Mouse (Mus musculus) embryonic fibroblast, embryonic 13.5 days (primary cell): ENCODE results near the gene Asb7. TPM values are rescaled to one million over a fixed set of nuclear protein-coding genes. Genes with fewer than 3 reads are reported as not detected.

Source experiments
- H3K27ac ChIP-seq: 2 replicates; pipeline ENCODE4 v1.5.1; 2012; ENCODE audit warnings: low read length, control low read depth, inconsistent platforms; ENCODE audit not compliant: insufficient read depth
- H3K4me1 ChIP-seq: 2 replicates; pipeline ENCODE4 v1.6.1; 2011; ENCODE audit warnings: low read length; ENCODE audit not compliant: control insufficient read depth, insufficient read depth
- H3K4me3 ChIP-seq: 2 replicates; pipeline ENCODE4 v1.5.1; 2011; ENCODE audit warnings: mild to moderate bottlenecking, control low read depth, low read length; ENCODE audit not compliant: insufficient read depth
- CTCF ChIP-seq: IDR thresholded peaks from 2 replicates; pipeline ENCODE4 v1.5.1; 2011; ENCODE audit warnings: mild to moderate bottlenecking, control low read depth, low read length, moderate library complexity, borderline replicate concordance; ENCODE audit not compliant: insufficient read depth
- POLR2A ChIP-seq: IDR thresholded peaks from 2 replicates; pipeline ENCODE4 v1.6.1; 2011; ENCODE audit warnings: low read depth, mild to moderate bottlenecking, control low read depth, low read length, moderate library complexity
- polyA plus RNA-seq: library from polyadenylated mRNA; stranded (reverse); fragments of >200 nt; gene quantifications from 2 replicates; pipeline ENCODE4 v1.2.4, GENCODE M21; 2011; ENCODE audit warnings: low read depth; ENCODE audit not compliant: missing spikeins, insufficient read length

The Asb7 gene
- 17.5 and 18.9 TPM in 2 replicates for polyA plus RNA-seq

- H3K4me3 ChIP-seq = peak within 1 kb of the TSS; percentile 85
Measured at GRCm38 (mm10) chr7:66689294-66689619, at the start of gene Asb7. Asb7 (minus strand) TSS chr7:66689596.

GRCm38 (mm10) chr7:66737418-66737817 is 48.0 kb upstream of the Asb7 start:
- Histone ChIP-seq H3K27ac (no peak overlapping the region), H3K4me3 (no peak overlapping the region), H3K4me1 (0 out of 2 replicates have a peak, but pooled peaks cover 3% of the 10 kb centered on the region)
- TF ChIP-seq POLR2A (no peak), CTCF (no peak)

More at GRCm38 (mm10) chr7:66689294-66689619, at the start of gene Asb7:
- TF ChIP-seq POLR2A = peak; percentile 51
- no peak for TF ChIP-seq CTCF
- Histone ChIP-seq H3K4me1 (no peaks in the 10 kb centered on the region), H3K27ac (peak within 1 kb of the TSS; percentile 58)

GRCm38 (mm10) chr7:66734993-66735392 is 45.6 kb upstream of the Asb7 start:
- H3K4me1 ChIP-seq = 0 out of 2 replicates have a peak, but pooled peaks cover 3% of the 10 kb centered on the region
- no peak overlapping the region for H3K27ac ChIP-seq
- no peak overlapping the region for H3K4me3 ChIP-seq
- no peak for TF ChIP-seq CTCF
- no peak for TF ChIP-seq POLR2A

GRCm38 (mm10) chr7:66734466-66734865 is 45.1 kb upstream of the Asb7 start:
- no peak overlapping the region for H3K27ac ChIP-seq
- no peak for TF ChIP-seq POLR2A
- TF ChIP-seq CTCF = no peak
- no peak overlapping the region for H3K4me3 ChIP-seq
- H3K4me1 ChIP-seq = 0 out of 2 replicates have a peak, but pooled peaks cover 3% of the 10 kb centered on the region

GRCm38 (mm10) chr7:66733882-66734281 is 44.5 kb upstream of the Asb7 start:
- Histone ChIP-seq H3K4me3 (no peak overlapping the region), H3K4me1 (0 out of 2 replicates have a peak, but pooled peaks cover 3% of the 10 kb centered on the region), H3K27ac (no peak overlapping the region)
- TF ChIP-seq CTCF = no peak
- TF ChIP-seq POLR2A = no peak

GRCm38 (mm10) chr7:66733431-66733830 is 44.0 kb upstream of the Asb7 start:
- H3K4me3 ChIP-seq = no peak overlapping the region
- no peak for TF ChIP-seq POLR2A
- no peak for TF ChIP-seq CTCF
- H3K4me1 ChIP-seq = 0 out of 2 replicates have a peak, but pooled peaks cover 3% of the 10 kb centered on the region
- no peak overlapping the region for H3K27ac ChIP-seq

GRCm38 (mm10) chr7:66729232-66729631 is 39.8 kb upstream of the Asb7 start:
- Histone ChIP-seq H3K4me3 (no peak overlapping the region), H3K4me1 (no peaks in the 10 kb centered on the region), H3K27ac (no peak overlapping the region)
- TF ChIP-seq POLR2A = no peak
- no peak for TF ChIP-seq CTCF

- H3K4me1 ChIP-seq = no peaks in the 10 kb centered on the region
- H3K27ac ChIP-seq = no peak overlapping the region
- no peak overlapping the region for H3K4me3 ChIP-seq
- TF ChIP-seq POLR2A (no peak), CTCF (no peak)
Measured at GRCm38 (mm10) chr7:66728072-66728471, 38.7 kb upstream of the Asb7 start.

- H3K27ac ChIP-seq = no peak overlapping the region
Measured at GRCm38 (mm10) chr7:66724954-66725353, 35.6 kb upstream of the Asb7 start.

GRCm38 (mm10) chr7:66724514-66724913 is 35.1 kb upstream of the Asb7 start:
- no peak overlapping the region for H3K27ac ChIP-seq
- TF ChIP-seq CTCF (no peak), POLR2A (no peak)
- no peaks in the 10 kb centered on the region for H3K4me1 ChIP-seq
- no peak overlapping the region for H3K4me3 ChIP-seq

More at GRCm38 (mm10) chr7:66724954-66725353, 35.6 kb upstream of the Asb7 start:
- Histone ChIP-seq H3K4me1 (no peaks in the 10 kb centered on the region), H3K4me3 (no peak overlapping the region)
- TF ChIP-seq CTCF (no peak), POLR2A (no peak)
